Mouse (Mus musculus): ENCODE results near the gene Zfp770. TPM values are rescaled to one million over a fixed set of nuclear protein-coding genes. Genes with fewer than 3 reads are reported as not detected.

Gene Zfp770
- total RNA-seq (2023; ENCODE audit: inconsistent age): 8.6 to 12.1 TPM (median 9.6 TPM) in 4 replicates

DNA sequence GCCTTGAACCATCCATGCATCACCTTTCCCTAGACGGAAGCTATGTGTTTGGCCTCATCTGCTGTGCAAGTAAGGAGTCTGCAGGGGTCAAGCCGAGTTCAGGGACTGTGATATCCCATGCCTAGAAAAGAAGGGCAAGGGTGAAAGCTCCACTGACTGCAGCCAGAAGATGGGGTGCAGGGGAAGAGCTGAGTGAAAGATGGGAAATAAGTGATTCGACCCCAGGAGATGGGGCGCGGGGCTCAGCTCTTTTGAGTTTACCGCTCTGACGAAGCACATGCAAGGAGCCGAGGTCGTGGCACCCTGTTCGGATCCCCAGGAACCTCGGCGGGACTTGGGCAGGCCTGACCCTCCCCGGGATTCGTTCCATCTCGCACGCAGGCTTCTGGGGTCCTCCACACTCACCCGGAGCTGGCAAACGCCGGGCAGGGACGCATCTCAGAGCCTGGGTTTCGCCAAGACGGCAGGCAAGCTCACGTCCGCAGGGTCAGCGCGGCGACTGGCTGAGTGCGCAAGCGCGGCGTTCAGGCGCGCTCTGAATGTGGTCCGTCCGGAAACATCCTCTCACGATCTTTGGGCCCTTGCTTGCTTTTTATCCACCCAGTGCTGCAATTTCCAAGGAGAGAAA lies at the start of gene Zfp770:
Gene Zfp770 (minus strand): TSS at position 538 of the 628 bp plus-strand sequence.

DNA sequence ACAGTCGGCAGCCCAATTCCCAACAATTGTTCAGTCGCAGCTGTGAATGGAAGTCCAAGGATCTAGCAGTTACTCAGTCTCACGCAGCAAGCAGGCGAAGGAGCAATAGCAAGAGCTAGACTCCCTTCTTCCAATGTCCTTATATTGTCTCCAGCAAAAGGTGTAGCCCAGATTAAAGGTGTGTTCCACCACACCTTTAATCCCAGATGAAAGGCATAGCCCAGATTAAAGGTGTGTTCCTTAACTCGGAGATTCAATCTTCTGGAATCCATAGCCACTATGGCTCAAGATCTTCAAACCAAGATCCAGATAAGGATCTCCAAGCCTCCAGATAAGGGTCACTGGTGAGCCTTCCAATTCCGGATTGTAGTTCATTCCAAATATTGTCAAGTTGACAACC lies 14.3 kb downstream of the Zfp770 start, which contains the start of gene Aqr:
Gene Aqr (minus strand): TSS at position 101 of the 400 bp plus-strand sequence.

Other genes with a start within 250 kb of the Zfp770 start
- not detected in 4 replicates for gene Gjd2, start 187.8 kb downstream of the Zfp770 start, total RNA-seq (2023; ENCODE audit: inconsistent age)
- gene Actc1, start 147.9 kb downstream of the Zfp770 start, total RNA-seq (2023; ENCODE audit: inconsistent age): not detected in 4 replicates
- 72.2 to 77.3 TPM (median 73.3 TPM) in 4 replicates for gene Aqr, start 14.4 kb downstream of the Zfp770 start, total RNA-seq (2023; ENCODE audit: inconsistent age)